Mouse (Mus musculus): ENCODE measurements around the gene Rnf144a.
A peak's percentile ranks its signal among the peaks of the same experiment; 100 is the strongest.

DNA sequence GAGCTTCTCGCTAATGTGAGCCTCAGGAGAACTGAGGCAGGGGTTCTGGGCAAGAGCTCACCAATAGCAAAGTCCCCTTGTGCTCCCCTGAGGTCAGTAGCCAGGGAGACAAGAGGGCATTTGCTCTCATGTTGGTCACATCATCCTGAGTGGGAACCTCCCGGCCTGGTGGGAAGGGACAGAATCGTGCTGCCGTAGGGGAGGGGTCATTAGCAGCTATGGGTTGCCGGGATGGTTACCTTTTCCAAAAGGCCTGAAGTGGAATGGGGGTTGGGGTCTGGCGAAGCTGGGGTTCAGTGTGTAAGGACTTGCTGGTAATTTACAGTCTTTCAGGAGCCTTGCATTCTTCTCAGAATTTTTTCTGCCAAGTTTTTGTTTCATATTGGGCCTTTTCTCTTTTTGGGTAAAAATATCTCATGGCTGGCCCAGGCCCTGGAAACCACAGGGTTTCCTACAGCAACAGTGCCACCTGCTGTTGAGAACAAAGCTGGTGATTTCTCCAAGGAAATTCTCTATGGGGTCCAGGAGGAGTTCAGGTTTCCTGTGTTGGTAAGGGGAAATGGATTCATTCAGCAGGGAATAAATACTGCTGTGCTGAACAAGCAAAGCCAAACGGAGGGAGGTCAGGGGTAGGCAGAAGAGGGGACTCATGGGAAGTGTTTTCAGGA lies 137.9 kb downstream of the Rnf144a start:
- TF ChIP-seq CTCF (IDR thresholded peaks at IDR 0.05; ENCODE audit: extremely low read depth, insufficient read length, insufficient replicate concordance, low read depth, low read length) (peak; percentile 39; the same call in 1 of the 2 replicates), POLR2A (IDR thresholded peaks at IDR 0.05; ENCODE audit: low read depth, low read length) (no peak)

Data from small intestine, adult 2 months (tissue).